Mouse (Mus musculus) common myeloid progenitor, adult 5-6 weeks (primary cell): Measurements from ENCODE around the gene Slc7a12. TPM values are rescaled to one million over a fixed set of nuclear protein-coding genes. Genes with fewer than 3 reads are reported as not detected.

ENCODE experiments used
- ATAC-seq: replicated peaks from 2 replicates; pipeline ENCODE4 v1.8.0; 2016; ENCODE audit warnings: low read depth, mild to moderate bottlenecking, moderate TSS enrichment, inconsistent platforms; ENCODE audit not compliant: poor library complexity, severe bottlenecking
- total RNA-seq: library from RNA; stranded (forward); fragments of 200-1000, 187-1606 nt; gene quantifications from 2 replicates; pipeline ENCODE4 v1.2.3, GENCODE M21; 2017

Slc7a12 gene
- not detected in 2 replicates for total RNA-seq

GRCm38 (mm10) chr3:14480397-14480796, at the start of gene Slc7a12:
Gene Slc7a12, plus strand, starts transcription at chr3:14480697.
- no peak for ATAC-seq

DNA sequence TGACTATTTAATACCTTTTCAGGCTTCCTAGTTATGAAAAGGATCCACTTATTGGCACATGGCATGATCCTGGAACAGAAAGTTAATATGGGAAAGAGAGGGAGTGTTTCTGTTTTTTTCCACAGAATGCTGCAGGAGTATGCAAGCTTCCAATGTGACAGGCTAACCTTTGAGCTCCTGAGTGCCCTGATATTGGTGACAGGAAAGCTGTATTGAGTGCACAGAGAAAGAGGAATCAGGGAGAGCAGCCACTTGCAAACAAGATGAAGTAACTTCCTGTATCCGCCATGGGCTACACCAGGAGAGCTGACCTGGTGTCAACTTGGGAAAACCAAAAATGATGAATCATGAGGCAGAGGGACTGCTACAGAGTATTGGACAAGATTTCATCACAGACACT, 48.1 kb upstream of the Slc7a12 start:
- no peak for ATAC-seq

DNA sequence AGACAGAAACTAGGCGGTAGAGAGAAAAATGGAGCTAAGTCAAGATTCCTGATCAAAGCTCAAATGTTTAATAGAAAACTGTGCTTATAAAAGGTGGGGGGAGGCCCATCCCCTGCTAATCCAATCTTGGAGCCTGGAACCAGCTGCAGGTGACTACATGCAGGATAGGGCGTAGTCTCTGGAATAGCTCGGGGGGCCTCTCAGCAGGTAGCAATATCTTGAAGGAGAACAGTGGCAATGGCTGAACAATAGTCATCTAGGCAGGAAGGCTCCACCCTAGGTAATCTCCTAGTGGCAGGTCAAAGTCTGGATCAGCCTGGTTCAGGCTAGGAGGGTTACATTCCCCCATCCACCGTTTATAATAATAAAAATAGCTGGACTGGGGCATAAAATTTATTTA, 34.5 kb upstream of the Slc7a12 start:
- no peak for ATAC-seq

- ATAC-seq: no peak
Measured at GRCm38 (mm10) chr3:14446691-14447090, 33.8 kb upstream of the Slc7a12 start.

Other genes starting within 250 kb of the Slc7a12 start
- 661 and 1,036 TPM in 2 replicates for gene 1810022K09Rik, start 130.6 kb downstream of the Slc7a12 start, total RNA-seq
- 8.5 and 15.9 TPM in 2 replicates for gene Car13, start 161.0 kb downstream of the Slc7a12 start, total RNA-seq